Mouse (Mus musculus) C2C12 (cell line): Measurements from ENCODE around the gene Lbh.

Experiments
- CTCF ChIP-seq: IDR thresholded peaks from one replicate; pipeline ENCODE4 v1.5.1; 2011; ENCODE audit not compliant: control insufficient read depth, insufficient read depth, insufficient read length
- MAX ChIP-seq: IDR thresholded peaks from one replicate; pipeline ENCODE4 v1.6.1; 2011; ENCODE audit warnings: mild to moderate bottlenecking, control low read depth
- MYOD1 ChIP-seq: IDR thresholded peaks from one replicate; pipeline ENCODE4 v1.6.1; 2011; ENCODE audit warnings: low read depth; ENCODE audit not compliant: control insufficient read depth, insufficient read length
- USF1 ChIP-seq: IDR thresholded peaks from one replicate; pipeline ENCODE4 v1.6.1; 2011; ENCODE audit warnings: low read depth, mild to moderate bottlenecking, control low read depth, moderate library complexity

GRCm38 (mm10) chr17:72881804-72882203, 36.3 kb upstream of the Lbh start:
- TF ChIP-seq CTCF (no peak), MYOD1 (no peak), USF1 (no peak), MAX (no peak)
